Mouse (Mus musculus) heart, adult 2 months (tissue): ENCODE results near the gene Actl6b.

Source experiments
- CTCF ChIP-seq: fragments of 200-600 bp; IDR thresholded peaks from 2 replicates; pipeline ENCODE4 v1.8.1; 2022; ENCODE audit warnings: antibody characterized with exemption, mild to moderate bottlenecking, moderate library complexity
- EP300 ChIP-seq: fragments of 200-500 bp; IDR thresholded peaks from 2 replicates; pipeline ENCODE4 v1.6.1; 2011; ENCODE audit warnings: low read depth, low read length, control low read depth; ENCODE audit not compliant: insufficient read depth
- POLR2A ChIP-seq: fragments of 200-500 bp; IDR thresholded peaks from 2 replicates; pipeline ENCODE4 v1.6.1; 2011; ENCODE audit warnings: mild to moderate bottlenecking, low read depth, low read length, control low read depth; ENCODE audit not compliant: insufficient read depth

DNA sequence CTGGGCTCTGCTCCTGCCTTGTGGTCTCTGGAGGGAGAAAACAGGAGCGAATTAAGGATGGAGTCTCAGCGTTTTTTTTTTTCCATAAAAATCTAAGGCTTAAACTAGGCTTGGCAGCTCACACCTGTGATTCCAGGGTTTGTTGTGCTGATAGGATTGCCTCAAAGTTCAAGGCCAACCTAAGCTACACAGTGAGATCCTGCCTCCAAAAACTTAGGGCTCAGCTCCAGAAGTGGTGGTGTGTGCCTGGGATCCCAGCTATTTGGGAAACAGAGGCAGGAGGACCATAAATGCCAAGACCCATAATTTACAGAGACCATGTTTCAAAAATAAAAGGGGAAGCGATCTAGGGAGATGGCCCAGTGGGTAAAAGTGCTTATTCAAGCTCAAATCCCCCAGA, 56.0 kb downstream of the Actl6b start:
- TF ChIP-seq POLR2A (no peak), CTCF (no peak), EP300 (no peak)
